Mouse (Mus musculus): ENCODE measurements at regions not wholly inside any gene's neighbourhood (a gene's known extent, or its start where the extent isn't known, plus 50 kb on each side); places are given as distances from the start of the nearest gene placed in this dataset.

DNA sequence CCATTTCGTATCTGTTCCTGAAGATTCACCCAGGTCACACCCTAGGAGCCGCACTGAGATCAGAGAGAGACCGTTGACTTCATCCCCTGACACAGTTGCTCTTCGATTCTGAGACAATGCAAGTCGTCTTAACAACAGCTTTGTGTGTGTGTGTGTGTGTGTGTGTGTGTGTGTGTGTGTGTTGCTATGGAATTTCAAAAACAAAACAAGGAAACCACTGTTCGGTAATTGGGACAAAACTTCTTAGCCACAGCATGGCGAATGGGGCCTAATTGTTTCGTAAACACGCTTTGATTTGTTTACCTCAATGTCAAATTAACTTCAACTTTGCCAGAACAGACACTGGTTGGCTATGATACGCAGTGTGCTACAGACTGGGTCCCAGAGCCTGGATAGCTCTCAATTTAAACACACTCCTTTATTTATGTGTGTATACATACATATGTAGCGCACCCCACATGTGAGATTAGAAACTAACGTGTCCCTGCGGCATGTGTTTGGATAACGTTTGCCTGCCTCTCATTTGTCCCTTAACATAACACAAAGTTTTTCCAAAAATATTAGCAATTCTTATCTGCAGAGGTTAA is 176.1 kb upstream of the Spred2 start:
- peak; percentile 40 for DNase-seq (ENCODE audit: low spot score)

DNA sequence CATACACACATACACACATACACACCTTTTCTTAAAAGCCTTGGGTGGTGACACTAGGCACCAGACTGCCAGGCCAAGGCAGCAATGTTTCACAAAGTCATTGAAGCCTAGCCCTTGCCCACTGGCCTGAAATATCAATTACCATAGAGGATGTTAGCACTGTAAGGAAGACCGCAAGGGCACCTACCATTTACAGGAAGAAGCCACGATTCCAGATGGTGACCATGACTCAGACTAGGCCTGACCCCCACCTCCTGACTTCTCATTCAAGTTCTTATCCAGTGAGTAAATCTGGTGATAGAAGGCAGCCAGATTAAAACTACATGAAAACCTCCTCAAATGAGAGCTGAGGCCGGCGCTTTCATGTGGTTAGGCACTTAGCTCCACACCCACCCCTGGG is 165.3 kb upstream of the Spred2 start:
- DNase-seq (ENCODE audit: low spot score) = no peak

DNA sequence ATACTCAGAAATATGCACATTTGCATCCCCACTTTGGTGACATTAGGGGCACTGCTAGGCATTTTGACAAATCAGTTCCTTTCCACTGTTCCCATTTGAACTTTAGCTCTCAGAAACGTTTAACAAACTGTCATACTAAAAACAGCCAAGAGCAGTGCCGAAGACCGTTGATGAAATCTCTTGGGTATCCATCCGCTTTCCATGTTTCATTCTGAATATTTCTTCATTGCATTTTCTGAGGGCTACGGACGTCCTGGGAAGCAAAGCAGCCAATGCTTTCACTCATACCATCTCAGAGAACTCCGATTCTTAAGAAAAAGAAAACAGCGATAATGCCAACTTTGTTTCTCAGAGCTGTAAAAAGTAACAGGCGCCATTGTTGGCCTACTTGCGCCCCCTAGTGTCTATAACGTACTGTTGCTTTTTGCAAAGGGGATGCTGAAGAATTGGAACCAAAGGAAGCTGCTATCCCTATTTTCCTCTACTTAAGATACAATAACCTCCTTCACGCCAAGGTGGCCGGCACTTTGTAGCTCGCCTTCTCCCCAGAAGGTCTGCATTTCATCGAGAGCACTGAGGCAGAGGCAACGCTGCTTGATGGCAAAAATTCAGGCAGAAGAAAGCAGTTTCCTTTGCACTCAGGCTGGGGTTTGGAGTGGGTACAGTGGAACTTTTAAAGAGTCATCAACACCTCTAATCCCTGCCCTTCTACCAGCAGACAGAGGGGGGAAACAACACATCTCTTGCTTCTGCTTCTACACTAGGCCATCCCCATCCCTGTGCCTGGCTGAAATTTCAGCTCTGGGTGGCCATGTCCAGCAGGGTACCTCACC is 163.1 kb upstream of the Spred2 start:
- DNase-seq (ENCODE audit: low spot score) = peak; percentile 91

DNA sequence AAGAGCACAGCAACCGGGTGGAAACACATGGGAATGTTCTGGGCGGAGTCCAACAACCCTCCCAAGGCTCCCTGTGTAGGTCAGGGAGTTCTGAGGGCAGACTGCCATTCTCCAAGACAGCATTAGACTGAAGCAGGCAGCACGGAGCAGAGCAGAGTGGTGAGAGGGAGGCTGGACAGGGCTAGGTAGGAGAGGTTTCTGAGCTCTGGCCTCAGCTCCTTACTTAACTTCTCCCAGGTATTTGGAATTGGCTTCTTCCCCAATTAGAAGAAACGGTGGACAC is 162.5 kb upstream of the Spred2 start:
- no peak for DNase-seq (ENCODE audit: low spot score)

DNA sequence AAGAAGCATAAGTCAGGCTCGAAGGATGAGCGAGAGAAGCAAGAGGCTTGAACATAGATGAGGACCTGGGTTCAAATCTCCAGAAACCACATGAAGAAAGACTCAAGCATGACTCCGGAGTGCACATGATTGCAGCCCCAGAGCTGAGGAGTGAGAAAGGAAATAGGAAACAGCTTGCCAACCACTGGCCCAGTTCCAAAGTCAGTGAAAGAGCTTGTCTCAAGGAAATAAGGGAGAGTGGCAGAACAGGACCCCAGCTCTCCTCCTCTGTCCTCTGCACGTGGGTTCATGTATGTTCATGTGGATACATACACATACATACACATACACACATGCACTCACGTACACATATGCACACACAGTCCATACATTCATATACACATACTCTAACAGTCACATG is 156.9 kb upstream of the Spred2 start:
- no peak for DNase-seq (ENCODE audit: low spot score)

DNA sequence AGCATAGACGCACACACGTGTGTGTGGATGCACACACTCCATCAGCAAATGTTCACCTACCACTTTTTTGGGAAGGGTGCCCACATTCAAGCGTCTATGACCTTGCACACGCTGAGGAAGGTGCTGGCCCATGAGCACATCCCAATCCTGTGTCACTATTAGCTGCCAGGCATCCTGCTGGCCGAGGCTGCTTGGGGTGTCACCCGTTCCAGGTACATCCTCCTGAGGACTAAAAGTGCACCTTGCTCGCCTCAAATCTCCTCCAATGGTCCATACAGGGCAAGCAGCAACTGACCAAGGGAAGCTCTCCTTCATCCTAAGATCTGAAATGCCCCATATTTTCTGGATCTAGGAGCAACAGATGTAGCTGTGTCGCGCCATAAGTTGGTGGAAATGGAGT is 156.3 kb upstream of the Spred2 start:
- no peak for DNase-seq (ENCODE audit: low spot score)

DNA sequence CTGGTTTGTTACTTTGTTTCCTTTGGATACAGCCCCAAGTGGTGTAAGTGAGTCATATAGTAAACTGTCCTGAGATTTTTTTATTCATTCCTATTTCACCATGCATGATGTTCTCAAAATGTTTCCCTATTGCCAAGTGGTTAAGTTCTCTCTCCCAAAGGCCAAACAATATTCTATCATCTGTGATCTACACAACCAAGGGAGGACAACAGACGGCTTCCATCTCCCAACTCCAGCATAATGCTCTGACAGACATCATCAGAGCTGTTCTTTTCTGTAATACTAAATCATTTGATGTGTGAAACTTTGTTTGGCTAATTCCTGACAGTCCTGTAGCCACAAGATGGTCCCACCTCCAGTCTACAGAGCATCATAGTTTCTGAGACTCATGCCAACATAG is 155.2 kb upstream of the Spred2 start:
- DNase-seq (ENCODE audit: low spot score) = no peak

DNA sequence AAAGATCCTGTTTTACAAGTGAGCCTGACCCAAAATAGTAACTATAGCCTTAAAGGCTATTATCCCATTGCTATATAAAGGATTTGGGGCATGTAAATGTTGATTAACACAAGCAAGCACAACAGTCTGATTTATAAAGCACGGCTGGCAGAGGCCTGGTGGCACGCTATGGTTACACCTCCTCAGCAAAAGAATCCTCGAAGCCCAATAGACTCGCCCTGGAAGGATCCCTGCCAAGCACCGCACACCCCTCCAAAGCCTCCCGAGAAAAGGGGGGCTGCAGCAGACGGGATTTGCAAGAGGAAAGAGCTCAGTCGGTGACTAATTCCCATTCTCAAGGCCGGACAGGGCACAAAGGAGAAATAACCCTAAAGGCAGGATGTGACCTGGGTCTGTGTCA is 150.2 kb upstream of the Spred2 start:
- no peak for DNase-seq (ENCODE audit: low spot score)

DNA sequence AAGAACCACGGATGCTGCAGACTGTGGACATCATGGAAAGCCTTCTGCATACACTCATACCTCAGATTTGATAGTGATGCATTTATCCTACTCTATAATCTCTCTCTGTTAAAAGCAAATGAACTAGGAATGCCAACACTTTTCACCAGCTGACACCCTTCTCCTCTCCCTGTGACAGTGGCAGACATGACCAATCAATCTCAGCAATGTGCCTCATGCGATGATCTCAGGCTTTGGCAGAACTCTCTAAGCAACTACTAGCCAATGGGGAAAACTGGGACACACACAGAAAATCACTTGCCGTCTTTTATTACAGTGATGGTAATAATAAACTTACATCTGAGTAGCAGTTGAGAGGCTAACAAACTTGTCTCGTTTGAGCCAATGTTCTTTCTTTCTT is 148.4 kb upstream of the Spred2 start:
- no peak for DNase-seq (ENCODE audit: low spot score)

DNA sequence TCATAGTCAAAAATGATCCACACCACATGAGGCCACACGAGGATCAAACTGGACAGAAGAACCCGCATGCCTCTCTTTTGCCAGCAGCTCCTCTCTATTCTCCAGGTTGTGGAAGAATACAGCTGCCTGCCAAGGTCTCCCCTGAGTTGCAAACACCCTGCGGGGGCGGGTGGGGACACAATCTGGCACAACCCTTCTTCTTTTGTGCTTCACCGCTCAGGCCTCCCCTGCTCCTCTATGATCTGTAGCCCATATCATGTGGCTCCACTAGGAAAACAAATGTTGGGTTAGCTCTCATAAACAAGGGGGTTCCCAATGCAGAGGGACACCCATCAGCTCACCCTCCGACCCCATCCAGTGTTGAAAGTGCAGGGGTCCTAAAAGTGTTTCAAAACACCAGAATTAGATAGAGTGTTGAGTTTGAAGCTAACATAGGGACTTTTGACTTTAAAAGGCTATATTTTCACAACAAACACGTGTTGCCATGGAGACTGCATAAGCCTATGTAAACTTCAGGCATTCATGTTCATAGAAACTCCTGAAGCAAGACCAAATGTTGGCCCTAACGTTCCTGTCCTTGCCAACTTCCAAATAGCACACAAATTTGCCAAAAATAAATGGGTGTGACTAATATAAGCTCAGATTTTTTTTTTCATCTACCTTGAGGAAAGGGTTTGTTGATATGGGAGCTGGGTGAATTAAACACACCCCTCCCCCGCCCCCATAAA is 147.5 kb upstream of the Spred2 start:
- DNase-seq (ENCODE audit: low spot score) = no peak

DNA sequence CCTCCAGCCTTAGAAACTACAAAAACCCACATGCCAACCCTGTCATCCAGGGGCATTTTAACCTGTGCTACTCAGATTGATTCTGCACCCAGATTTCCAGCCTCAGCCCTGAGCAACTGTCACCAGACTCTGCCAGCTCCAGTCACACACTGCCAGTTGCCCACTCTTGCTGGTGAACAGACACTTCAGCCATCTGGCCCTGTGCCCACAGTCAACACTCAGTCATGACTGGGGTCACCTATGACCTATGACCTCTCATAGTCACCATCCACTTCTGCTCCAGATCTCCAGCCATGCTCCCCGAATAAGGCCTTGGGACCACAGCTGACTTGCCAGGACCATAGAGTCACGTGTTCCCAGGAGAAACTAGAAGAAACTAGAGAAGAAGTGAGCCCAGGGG is 146.0 kb upstream of the Spred2 start:
- no peak for DNase-seq (ENCODE audit: low spot score)

DNA sequence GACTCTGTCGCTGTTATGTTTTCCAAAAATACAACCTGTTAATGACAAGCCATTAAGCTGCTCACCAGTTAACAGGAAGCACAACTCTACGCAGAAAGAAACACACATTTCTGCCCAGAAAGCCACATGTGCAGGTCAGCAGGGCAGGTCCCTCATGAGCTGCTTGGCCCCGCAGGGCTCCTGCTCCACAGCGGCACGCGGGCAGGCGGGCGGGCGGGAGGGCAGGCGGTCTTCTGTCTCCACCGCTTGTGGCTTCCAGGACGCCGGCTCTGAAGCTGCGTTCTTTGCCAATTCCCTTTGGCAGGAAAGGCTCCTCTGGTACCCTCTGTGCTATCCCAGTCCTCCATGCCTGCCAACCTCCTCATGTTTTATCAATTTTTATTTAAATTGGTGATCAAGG is 139.1 kb upstream of the Spred2 start:
- no peak for DNase-seq (ENCODE audit: low spot score)

DNA sequence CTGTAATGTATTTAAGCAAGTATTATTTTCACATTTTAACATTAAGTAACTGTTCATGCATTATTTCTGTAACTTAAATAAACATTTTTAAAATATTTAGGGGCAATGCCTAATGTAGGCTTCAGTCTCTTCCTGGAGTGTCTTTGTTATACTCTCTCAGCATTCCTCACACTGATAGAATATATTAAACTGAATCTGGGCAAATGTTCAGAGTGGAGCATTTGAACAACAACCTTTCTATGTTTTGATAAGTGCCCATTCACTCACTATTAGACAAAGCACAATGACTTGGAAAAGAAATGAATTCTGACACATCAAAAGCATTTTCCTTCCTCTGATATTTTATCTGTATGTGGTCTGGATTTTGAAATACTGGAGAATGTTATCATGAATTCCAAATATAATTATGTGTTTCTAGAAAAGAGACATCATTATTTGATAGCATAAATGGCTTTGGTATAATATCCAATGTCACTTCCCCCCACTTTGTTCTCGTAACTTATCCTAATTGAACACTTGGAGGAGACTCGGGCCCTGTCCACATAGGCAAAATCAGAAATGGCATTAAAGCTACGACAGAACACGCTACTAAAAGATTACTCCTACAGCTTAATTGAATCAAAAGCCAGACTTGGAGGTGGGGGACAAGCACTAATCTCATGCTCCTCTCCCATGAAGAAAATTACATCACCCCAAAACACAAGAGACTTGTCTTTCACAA is 127.1 kb upstream of the Spred2 start:
- no peak for DNase-seq (ENCODE audit: low spot score)

DNA sequence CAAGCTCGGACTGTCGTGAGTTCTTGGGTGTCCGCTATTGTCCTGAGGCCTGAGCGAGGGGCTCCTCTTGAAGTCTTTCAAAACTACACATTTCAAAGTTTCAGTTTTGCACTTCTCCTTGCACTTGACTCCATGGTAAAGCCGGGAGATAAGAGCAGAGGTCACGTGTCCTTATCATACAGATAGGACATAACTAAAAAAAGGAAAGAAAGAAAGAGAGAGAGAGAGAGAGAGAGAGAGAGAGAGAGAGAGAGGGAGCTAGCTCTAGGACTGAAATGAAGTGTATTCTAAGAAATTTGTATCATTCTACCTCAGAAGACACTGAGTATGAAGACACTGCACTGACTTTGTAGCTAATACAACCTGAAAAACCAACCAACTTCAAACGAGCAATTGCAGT is 114.8 kb upstream of the Spred2 start:
- DNase-seq (ENCODE audit: low spot score) = no peak

DNA sequence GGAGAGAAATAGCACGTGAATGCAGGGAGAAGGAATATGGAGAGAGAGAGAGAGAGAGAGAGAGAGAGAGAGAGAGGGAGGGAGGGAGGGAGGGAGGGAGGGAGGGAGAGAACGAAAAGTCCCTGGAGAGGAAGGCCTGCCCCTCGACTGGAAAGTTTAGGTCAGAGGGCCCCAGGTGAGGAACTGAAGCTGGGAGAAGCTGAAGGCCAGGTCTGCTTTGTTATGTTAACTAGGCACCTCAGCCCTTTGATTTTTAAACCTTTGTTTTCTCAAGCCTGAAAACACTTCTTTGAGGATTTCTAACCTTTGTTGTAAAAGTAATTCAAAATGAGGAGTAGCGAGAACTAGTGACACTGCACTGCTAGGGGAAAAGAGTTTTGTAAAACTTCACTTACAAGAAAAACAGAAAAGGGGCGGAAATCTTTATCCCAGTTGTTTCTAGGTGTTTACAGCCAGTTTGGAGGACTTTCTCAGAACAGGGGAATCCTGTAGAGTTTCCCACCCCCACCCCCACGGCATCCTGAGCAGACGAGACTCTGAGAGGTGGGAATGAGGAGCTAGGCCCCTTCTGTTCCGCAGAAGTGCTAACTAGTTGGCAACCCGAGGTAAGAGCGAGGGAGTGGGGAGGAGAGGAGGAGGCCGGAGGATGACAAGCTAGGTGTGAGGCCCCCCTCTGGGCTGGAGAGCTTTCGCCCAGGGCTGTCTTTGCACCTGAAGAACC is 112.7 kb upstream of the Spred2 start:
- DNase-seq (ENCODE audit: low spot score) = no peak

DNA sequence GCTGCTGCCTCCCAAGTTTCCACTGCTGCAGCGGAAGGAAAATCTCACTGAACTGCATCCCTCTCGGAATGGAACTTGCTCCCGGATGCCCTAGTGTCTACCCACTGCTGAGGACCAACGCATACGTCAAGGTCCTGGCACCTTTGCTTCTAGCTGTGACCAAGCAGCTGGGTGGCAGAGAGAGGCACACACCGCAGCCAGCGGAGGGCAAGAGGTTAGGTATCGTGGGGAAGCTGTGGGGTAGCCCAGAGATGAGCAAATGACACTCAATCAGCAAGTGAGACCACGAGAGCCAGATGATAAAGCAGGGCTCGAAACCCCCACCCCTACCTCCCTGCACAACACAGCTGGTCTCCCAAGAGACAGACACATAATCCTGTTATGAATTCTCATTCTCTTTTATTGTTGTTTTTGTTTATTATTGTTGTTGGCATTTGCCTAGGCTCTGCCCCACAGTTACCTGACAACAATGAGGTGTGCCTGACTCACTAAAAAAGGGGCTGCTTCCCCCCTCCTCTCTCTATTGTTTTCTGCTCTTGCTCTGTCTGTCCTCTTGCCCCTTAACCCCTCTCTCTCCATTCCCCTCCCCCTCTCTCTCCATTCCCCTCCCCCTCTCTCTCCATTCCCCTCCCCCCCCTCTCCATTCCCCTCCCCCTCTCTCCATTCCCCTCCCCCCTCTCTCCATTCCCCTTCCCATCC is 112.0 kb upstream of the Spred2 start:
- DNase-seq (ENCODE audit: low spot score) = no peak

DNA sequence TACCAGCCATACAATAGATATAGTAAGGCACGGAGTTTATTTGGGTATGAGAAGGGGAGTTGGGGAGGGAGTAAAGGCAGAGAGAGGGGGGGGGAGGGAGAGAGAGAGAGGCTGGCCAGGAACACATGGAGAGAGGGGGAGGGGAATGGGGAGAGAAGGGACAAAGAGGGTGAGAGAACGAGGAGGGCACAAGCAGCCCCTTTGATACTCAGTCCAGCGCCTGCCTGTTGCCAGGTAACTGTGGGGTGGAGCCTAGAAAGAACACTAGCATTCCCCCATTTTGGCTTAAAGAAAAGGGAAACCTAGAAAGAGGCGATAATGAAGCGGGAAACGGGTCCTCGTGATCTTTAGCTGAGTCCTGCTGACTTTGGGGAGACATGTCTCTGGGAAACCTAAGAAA is 110.6 kb upstream of the Spred2 start:
- no peak for DNase-seq (ENCODE audit: low spot score)

DNA sequence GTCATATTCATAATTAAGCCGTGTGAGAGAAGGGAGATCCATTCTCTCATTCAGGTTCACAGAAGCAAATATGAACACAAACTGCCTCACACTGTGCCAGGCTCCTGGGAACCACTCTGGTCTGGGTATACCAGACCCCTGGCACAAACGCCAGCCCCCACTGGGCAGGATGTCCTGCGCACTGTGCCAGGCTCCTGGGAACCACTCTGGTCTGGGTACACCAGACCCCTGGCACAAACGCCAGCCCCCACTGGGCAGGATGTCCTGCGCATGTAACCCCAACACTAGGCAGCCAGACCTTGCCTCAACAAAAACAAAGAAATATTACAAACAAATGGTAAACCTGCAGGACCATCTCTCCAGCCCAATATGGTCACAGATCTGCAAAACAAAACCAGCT is 101.2 kb upstream of the Spred2 start:
- DNase-seq (ENCODE audit: low spot score) = no peak

DNA sequence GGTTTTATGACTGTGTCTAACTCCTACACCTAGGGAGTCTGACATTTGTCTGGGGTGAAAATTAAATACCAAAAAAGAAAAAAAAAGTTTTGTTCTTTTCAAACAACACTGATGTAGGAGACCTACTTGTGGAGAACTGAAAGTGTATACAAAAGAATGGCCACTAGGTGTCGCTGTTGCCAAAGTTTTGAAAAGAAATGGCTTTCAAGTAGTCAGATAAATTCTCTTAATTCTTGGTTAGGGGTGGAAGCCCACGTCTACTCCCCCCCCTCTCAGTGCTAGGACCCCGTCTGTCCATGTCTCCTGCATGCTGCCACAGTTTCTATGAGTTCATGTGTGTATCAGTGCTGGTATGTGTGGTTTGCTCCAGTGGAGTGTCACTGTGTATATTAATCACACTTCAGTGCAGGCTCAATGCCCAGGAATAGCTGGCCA is 100.7 kb upstream of the Spred2 start:
- DNase-seq (ENCODE audit: low spot score) = peak; percentile 91

DNA sequence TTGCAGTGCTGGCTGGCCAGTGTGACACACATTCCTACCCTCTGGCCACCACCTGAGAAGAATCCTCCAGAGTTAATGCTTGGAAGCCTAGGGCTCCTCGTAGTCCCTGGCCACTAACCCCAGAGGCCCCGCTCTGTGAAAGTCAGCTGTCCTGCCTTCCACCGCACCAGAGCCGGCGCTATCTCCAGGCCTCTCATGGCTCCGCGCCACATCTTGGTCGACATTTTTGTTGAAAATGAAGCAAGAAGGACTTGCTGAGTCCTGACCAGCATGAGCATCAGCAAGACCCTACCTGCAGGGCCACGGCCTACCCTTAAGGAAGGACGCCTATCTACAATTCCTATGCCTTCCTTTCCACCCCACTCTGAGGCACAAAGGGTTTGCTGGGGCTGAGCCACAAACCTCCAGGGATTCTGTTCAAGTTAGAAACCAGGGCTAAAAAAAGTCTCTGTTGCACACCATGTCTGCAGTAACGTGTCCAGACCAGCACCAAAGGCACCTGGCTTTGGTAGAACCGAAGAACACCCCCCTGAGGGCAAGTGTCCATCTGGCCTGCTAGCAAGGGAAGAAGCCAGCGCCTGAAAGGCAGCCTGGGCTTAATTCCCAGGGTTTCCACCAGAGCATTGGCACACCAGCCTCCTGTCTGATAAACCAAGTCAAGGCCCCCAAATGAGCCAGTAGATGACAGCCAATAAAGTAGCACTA is 97.5 kb upstream of the Spred2 start:
- no peak for DNase-seq (ENCODE audit: low spot score)

DNA sequence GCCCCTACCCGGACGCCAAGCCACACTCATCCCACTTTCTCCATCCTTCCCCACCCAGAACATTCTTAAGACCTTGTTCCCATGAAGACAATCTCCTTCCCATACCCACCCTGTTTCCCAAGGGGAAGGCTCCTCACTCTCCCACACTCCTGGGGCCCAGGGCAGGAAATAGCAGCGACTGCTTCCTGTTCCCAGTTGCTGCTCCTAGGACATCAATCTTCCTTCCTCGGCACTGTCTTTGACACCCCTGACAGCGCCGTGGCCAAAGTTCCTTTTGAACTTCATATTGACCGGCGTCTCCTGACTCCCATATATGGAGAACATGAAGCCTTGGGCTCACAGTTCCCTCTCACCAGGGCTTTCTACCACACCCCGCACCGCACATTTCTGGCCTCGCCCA is 96.2 kb upstream of the Spred2 start:
- DNase-seq (ENCODE audit: low spot score) = no peak
